Mouse (Mus musculus): ENCODE results near the gene Pin4.

GRCm38 (mm10) chrX:102119042-102119864 is at the start of gene Pin4:
- TF ChIP-seq CTCF (IDR thresholded peaks at IDR 0.05; ENCODE audit: extremely low read depth, insufficient read depth, low read length) (no peak), POLR2A (IDR thresholded peaks at IDR 0.05; ENCODE audit: extremely low read depth, insufficient read depth, low read length) (peak; percentile 52; the same call in 1 of the 2 replicates)
